Mouse (Mus musculus) forebrain, embryonic 10.5 days (tissue): Measurements from ENCODE around the gene Bmper. TPM values are rescaled to one million over a fixed set of nuclear protein-coding genes. Genes with fewer than 3 reads are reported as not detected.

Source experiments
- DNase-seq: peaks from one replicate; pipeline ENCODE4 v3.0.0-alpha.2; 2017; ENCODE audit warnings: low spot score; ENCODE audit errors: extremely low spot score
- H3K27ac ChIP-seq: fragments of 300-500 bp; sonication (generic); 2 replicates; pipeline ENCODE4 v1.5.1; 2016; ENCODE audit warnings: mild to moderate bottlenecking
- H3K27me3 ChIP-seq: fragments of 300-500 bp; sonication (generic); 2 replicates; pipeline ENCODE4 v1.6.1; 2016; ENCODE audit warnings: mild to moderate bottlenecking; ENCODE audit not compliant: poor library complexity, severe bottlenecking
- H3K36me3 ChIP-seq: fragments of 300-500 bp; sonication (generic); replicated peaks from 2 replicates; pipeline ENCODE4 v1.6.1; 2016; ENCODE audit warnings: mild to moderate bottlenecking, moderate library complexity
- H3K4me1 ChIP-seq: fragments of 300-500 bp; sonication (generic); 2 replicates; pipeline ENCODE4 v1.6.1; 2016
- H3K4me3 ChIP-seq: fragments of 300-500 bp; sonication (generic); 2 replicates; pipeline ENCODE4 v1.5.1; 2016; ENCODE audit warnings: mild to moderate bottlenecking, moderate library complexity
- H3K9me3 ChIP-seq: fragments of 300-500 bp; sonication (generic); 2 replicates; pipeline ENCODE4 v1.6.1; 2016; ENCODE audit warnings: mild to moderate bottlenecking, moderate library complexity
- WGBS: fragments of 180-500 bp; shearing (Covaris S2); methylation state at CpG from one replicate; pipeline ENCODE4 v1.1.7; 2016; 5-methylcytosine and 5-hydroxymethylcytosine counted together
- polyA plus RNA-seq: library from polyadenylated mRNA; unstranded; fragments of >200 nt; fragmentation: Nextera tagmentation; extraction: Ambion mirVana; gene quantifications from 2 replicates; pipeline ENCODE4 v1.2.1, GENCODE M21; 2016

Bmper gene
- polyA plus RNA-seq, 1 experiment from 2014 or later, result 5.1 TPM

DNA sequence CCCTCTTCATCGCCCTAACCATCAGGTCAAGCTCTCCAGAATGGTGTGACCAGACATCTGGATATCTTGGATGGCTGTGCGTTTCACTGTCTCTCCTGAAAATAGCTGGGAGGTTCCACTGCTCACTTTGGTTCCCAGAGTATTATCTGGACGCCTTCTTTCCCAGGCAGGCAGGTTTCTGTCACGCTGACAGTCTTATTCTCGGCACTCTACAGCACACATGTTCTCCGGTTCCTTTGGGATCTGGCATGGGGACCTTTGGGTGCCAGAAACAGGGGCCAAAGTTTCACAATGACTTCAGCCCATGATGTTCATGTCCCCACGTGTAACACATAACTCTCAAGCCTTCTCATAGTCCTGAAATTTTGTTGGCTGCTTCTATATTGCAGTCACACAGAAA lies 173.3 kb downstream of the Bmper start:
- Histone ChIP-seq H3K4me1 (no peaks in the 10 kb centered on the region), H3K4me3 (no peak overlapping the region), H3K27me3 (no peaks in the 10 kb centered on the region), H3K9me3 (no peaks in the 10 kb centered on the region), H3K36me3 (no peaks in the 10 kb centered on the region), H3K27ac (no peak overlapping the region)
- DNase-seq, result no peak
- 87% methylated on average over 7 of the region's 7 CpGs for WGBS

DNA sequence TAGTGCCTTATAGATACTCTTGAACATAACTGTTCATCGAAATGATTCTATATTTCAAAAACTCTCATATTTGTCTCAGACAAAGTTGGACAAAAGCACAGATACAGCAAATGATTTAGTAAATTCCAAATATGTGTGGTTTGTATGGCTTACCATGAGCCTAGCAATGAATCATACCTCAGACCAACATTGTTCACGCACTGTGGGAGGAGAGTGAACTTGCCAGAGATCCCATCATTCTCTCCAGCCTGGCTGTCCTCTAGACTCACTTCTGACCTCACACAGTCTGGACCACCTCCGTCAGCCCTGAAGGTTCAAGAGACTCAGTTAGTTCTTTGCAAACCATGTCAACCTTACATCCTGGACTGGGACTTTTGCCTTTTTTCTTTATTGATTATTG lies 175.0 kb downstream of the Bmper start:
- Histone ChIP-seq H3K36me3 (no peaks in the 10 kb centered on the region), H3K27me3 (no peaks in the 10 kb centered on the region), H3K4me3 (no peak overlapping the region), H3K4me1 (no peaks in the 10 kb centered on the region), H3K9me3 (no peaks in the 10 kb centered on the region), H3K27ac (no peak overlapping the region)
- WGBS, result 93% methylated on average over 3 of the region's 3 CpGs
- DNase-seq, result no peak

DNA sequence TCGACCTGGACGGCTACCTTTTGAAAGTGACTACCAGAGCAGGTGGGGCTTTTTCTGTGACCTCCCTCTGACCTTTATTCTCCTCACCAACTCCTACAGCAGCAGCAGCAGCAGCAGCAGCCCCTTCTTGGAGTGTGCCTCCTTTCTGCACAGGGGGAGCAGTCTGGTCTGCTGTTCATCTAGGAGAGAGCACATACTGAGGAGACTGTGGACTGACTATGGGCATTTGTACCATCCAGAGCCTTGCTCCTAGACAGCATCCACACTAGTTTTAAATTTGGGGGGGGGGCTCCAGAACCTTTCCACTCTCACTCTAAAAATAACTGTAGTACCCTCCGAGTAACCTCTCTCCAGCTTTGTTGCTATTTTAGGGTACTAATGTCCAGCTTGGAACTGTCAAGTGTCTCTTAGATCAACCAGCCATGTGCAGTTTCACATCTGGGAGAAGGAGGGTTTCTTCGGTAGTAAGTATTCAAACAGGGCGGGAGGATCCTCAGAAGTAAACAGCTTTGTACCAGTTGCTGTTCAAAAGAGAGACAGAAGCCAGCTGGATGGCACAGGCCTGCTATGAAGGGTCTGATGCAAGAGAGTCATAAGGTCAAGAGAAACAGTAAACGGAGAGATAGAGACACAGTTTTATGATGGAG lies 176.9 kb downstream of the Bmper start:
- Histone ChIP-seq H3K27me3 (no peaks in the 10 kb centered on the region), H3K27ac (0 out of 2 replicates have a peak overlapping the region, but pooled peaks have one; percentile 35), H3K4me3 (no peak overlapping the region), H3K9me3 (no peaks in the 10 kb centered on the region), H3K4me1 (no peaks in the 10 kb centered on the region), H3K36me3 (no peaks in the 10 kb centered on the region)
- WGBS, result 81% methylated on average over 6 of the region's 6 CpGs
- DNase-seq, result no peak

DNA sequence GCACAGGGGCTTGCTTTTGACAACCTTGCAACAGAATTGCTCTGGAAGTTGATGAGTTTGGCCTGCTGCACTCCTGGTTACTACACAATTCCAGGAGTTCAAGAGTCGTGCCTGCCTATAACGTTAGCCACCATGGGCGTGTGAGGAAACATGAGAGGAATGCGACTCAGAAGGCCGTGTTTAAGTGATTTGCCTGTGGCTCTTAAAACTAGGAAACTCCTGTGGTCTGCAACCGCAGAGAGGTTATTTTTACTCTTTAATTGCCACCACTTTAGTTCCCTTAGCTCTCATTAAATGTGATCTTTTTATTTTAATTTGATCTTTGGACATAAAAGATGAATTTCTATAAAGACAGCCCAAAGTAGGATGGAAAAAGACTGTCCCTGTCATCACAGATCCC lies 184.5 kb downstream of the Bmper start:
- 79% methylated on average over 6 of the region's 6 CpGs for WGBS
- Histone ChIP-seq H3K27me3 (no peaks in the 10 kb centered on the region), H3K9me3 (no peaks in the 10 kb centered on the region), H3K36me3 (no peaks in the 10 kb centered on the region), H3K27ac (no peak overlapping the region), H3K4me3 (no peak overlapping the region), H3K4me1 (peaks cover 8% of the 10 kb centered on the region)
- no peak for DNase-seq

- DNase-seq, result no peak
- 60% methylated on average over 3 of the region's 3 CpGs for WGBS
- H3K4me1 ChIP-seq, result peaks cover 8% of the 10 kb centered on the region
- no peaks in the 10 kb centered on the region for H3K36me3 ChIP-seq
- H3K27ac ChIP-seq, result no peak overlapping the region
- no peaks in the 10 kb centered on the region for H3K9me3 ChIP-seq
- H3K4me3 ChIP-seq, result no peak overlapping the region
- no peaks in the 10 kb centered on the region for H3K27me3 ChIP-seq
These were observed 185.3 kb downstream of the Bmper start for GRCm38 (mm10) chr9:23407935-23408781.

GRCm38 (mm10) chr9:23410567-23410966 lies 187.7 kb downstream of the Bmper start:
- no peak for DNase-seq
- Histone ChIP-seq H3K36me3 (no peaks in the 10 kb centered on the region), H3K9me3 (no peaks in the 10 kb centered on the region), H3K27me3 (no peaks in the 10 kb centered on the region), H3K4me1 (peaks cover 8% of the 10 kb centered on the region), H3K4me3 (no peak overlapping the region), H3K27ac (no peak overlapping the region)
- 88% methylated on average over 2 of the region's 2 CpGs for WGBS

DNA sequence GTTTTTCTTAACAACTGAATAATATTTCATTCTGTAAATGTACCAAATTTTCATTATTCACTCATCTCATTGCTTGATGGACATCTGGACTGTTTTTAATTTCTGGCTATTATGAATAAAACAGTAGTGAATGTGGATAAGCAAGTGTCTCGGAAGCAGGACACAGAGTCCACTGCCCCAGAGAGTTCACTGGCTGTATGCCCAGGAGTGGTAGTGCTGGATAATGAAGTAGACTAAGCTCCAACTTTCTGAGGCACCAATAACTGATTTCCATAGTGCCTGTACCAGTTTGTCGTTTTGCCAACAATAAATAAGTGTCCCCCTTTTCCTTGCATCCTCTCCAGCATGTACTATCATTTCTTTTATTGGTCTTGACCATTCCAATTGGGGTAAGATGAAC lies 190.1 kb downstream of the Bmper start:
- 91% methylated on average over 2 of the region's 2 CpGs for WGBS
- Histone ChIP-seq H3K4me1 (peaks cover 7% of the 10 kb centered on the region), H3K27me3 (no peaks in the 10 kb centered on the region), H3K4me3 (no peak overlapping the region), H3K9me3 (peaks cover 12% of the 10 kb centered on the region), H3K27ac (no peak overlapping the region), H3K36me3 (no peaks in the 10 kb centered on the region)
- DNase-seq, result no peak

GRCm38 (mm10) chr9:23419107-23419506 lies 196.2 kb downstream of the Bmper start:
- Histone ChIP-seq H3K36me3 (no peaks in the 10 kb centered on the region), H3K9me3 (peaks cover 12% of the 10 kb centered on the region), H3K27me3 (no peaks in the 10 kb centered on the region), H3K4me3 (no peak overlapping the region), H3K27ac (no peak overlapping the region), H3K4me1 (no peaks in the 10 kb centered on the region)
- no peak for DNase-seq
- 90% methylated on average over 2 of the region's 2 CpGs for WGBS

GRCm38 (mm10) chr9:23423748-23424147 lies 200.9 kb downstream of the Bmper start:
- Histone ChIP-seq H3K36me3 (no peaks in the 10 kb centered on the region), H3K4me3 (no peak overlapping the region), H3K27me3 (no peaks in the 10 kb centered on the region), H3K9me3 (no peaks in the 10 kb centered on the region), H3K27ac (no peak overlapping the region), H3K4me1 (no peaks in the 10 kb centered on the region)
- 77% methylated on average over 1 of the region's 1 CpGs for WGBS
- no peak for DNase-seq

GRCm38 (mm10) chr9:23432631-23433030 lies 209.8 kb downstream of the Bmper start:
- Histone ChIP-seq H3K27ac (no peak overlapping the region), H3K27me3 (no peaks in the 10 kb centered on the region), H3K36me3 (no peaks in the 10 kb centered on the region), H3K9me3 (no peaks in the 10 kb centered on the region), H3K4me1 (no peaks in the 10 kb centered on the region), H3K4me3 (no peak overlapping the region)
- 92% methylated on average over 2 of the region's 2 CpGs for WGBS
- no peak for DNase-seq

GRCm38 (mm10) chr9:23433238-23433637 lies 210.4 kb downstream of the Bmper start:
- DNase-seq, result no peak
- no peaks in the 10 kb centered on the region for H3K9me3 ChIP-seq
- H3K27me3 ChIP-seq, result no peaks in the 10 kb centered on the region
- H3K36me3 ChIP-seq, result no peaks in the 10 kb centered on the region
- H3K27ac ChIP-seq, result no peak overlapping the region
- no peaks in the 10 kb centered on the region for H3K4me1 ChIP-seq
- WGBS, result 91% methylated on average over 3 of the region's 3 CpGs
- no peak overlapping the region for H3K4me3 ChIP-seq

DNA sequence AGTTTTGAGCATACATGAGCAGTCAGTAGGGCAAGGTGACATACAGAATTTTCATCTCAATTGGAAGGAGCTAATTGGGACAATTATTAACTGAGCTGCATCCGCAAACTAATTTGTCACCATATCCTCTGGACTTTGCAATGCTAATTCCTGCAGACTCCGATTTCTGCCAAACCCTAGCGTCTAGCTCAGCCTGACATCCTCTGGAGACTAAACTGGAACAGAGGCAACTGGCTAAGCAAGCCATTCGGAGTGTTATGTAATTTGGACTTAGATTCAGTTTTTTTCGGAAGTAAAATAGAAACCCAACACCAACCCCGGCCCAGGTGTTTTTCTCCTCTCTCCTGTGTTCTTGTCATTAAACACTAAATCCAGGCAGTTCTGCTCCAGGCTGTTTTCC lies 213.9 kb downstream of the Bmper start:
- WGBS, result 82% methylated on average over 6 of the region's 6 CpGs

GRCm38 (mm10) chr9:23438662-23439061 lies 215.8 kb downstream of the Bmper start:
- Histone ChIP-seq H3K36me3 (no peaks in the 10 kb centered on the region), H3K9me3 (no peaks in the 10 kb centered on the region), H3K27me3 (no peaks in the 10 kb centered on the region), H3K4me3 (no peak overlapping the region), H3K4me1 (no peaks in the 10 kb centered on the region; the same call in 1 of the 2 replicates), H3K27ac (no peak overlapping the region)
- DNase-seq, result no peak
- WGBS, result 91% methylated on average over 9 of the region's 9 CpGs

More for the DNA sequence above, 213.9 kb downstream of the Bmper start:
- no peak for DNase-seq
- Histone ChIP-seq H3K9me3 (no peaks in the 10 kb centered on the region), H3K27ac (no peak overlapping the region), H3K4me1 (no peaks in the 10 kb centered on the region; the same call in 1 of the 2 replicates), H3K36me3 (no peaks in the 10 kb centered on the region), H3K27me3 (no peaks in the 10 kb centered on the region), H3K4me3 (no peak overlapping the region)
